Mouse (Mus musculus) erythroblast, adult 5-6 weeks (primary cell): ENCODE data around the gene Ssr2. TPM values are rescaled to one million over a fixed set of nuclear protein-coding genes. Genes with fewer than 3 reads are reported as not detected.
"Not testable (repeated sequence)": the region's sequence is repeated elsewhere in the genome, so short reads cannot be mapped to it uniquely, and the experiment has no call there.

ENCODE experiments used
- ATAC-seq: replicated peaks from 2 replicates; pipeline ENCODE4 v1.8.0; 2016; ENCODE audit warnings: moderate number of reproducible peaks, mild to moderate bottlenecking, moderate TSS enrichment, inconsistent platforms; ENCODE audit not compliant: poor library complexity, low FRiP score, severe bottlenecking
- total RNA-seq, 2 experiments: library from RNA; stranded (forward) in 1 of 2; stranded (reverse) in 1 of 2; fragments of 150-400 nt in 1 of 2; fragments of 200-764, 138-1000 nt in 1 of 2; gene quantifications; 2 replicates each; pipeline versions ENCODE4 v1.2.3 to v1.2.4; 2015 to 2017; ENCODE audit warnings: low replicate concordance in 2 of 2

Ssr2 gene
- total RNA-seq, 2 experiments from 2014 or later: 35.9 to 91.8 TPM

DNA sequence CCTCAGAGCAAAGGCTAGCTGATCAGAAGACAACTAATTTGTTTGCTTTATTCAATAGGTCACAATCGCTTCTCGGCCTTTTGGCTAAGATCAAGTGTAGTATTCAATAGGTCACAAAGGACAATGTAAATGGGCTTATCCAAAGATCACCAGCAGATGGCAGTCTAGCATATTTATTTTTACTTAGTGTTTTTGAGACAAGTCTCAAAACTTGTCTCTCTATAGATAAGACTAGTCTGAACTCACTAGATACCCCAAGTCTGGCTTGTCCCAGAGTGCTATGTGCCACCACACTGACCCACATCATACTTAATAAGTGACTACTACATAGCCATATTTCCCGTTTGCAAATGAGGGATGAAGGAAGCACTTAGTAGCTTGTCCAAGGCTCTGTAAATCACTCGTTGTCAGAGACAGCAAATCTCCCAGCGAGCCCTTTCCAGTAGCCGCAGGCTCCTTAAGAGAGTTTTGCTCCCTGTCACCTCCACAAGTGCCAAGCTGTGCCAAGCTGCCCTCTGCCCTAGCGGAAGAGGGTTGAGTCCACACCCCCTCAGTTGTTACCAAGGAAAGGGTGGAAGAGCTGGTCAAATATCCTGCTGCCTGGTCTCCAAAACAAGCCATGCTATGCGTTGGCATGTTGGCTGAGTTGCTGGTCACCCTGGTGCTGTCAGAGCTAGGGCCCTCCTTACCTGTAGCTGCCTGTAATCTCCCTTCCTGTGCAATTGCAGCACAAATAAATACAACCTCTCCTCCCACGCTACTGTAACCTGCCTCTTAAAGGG lies 16.5 kb downstream of the Ssr2 start:
- ATAC-seq: peak; percentile 77

DNA sequence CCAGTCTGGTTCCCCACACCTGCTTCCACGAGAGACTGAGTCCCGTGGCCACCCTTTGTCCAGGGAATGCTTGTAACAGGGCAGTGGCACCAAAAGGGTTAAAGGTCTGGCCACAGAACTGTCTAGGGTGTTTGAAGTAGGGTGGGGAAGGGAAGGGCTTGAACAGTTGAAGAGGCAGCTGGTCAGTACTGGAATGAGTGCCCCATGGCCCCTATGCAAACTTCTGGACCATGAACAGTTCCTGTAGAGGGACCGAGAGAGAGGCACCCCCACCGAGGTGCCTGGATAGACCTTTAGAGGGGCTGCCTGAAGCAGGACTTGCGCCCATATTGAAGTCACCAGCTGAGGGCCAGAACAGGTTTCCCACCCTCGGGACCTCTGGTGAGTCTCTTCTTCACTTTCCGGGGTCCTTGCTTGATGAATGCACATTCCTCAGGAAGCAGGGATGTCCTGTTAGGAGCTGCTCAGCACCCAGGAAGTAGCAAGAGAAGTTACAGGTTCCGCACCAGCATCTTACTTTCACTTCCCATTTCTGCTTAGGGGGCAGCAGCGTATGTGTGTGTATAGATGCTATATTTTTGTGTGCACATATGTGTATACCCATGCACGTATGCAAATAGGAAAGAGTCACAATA lies 17.4 kb downstream of the Ssr2 start:
- no peak for ATAC-seq

DNA sequence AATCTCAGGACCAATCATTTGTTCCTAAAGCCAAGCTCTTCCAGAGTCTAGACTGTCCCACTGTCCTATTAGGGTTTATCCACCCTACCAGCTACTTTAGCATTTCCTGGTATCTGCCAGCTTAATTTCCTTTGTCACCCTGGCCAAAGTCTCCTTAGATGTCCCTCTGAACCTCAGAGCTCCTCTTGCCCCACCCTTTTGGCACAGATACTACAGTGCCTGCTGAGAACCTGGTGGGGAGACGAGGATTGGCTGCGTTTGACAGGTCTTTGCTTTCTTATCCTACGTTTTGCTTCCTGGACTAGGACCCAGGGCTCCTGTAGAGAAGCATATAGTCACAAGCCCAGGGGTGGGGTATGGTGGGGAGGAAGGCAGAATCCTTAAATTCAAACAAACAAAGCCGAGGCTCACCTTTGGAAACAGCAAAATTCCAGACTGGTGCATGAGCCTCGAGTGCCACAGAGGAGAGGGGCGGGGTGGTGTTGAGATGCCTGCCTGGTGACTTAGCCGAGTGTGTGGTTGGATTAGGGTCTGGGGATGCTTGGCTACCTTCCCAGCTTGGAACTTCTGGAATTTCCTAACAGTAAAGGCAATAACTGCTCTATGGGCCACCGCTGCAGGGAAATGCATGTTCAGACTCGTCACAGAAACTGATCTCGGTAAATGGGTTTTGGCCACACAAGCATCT lies 18.4 kb downstream of the Ssr2 start:
- no peak for ATAC-seq

DNA sequence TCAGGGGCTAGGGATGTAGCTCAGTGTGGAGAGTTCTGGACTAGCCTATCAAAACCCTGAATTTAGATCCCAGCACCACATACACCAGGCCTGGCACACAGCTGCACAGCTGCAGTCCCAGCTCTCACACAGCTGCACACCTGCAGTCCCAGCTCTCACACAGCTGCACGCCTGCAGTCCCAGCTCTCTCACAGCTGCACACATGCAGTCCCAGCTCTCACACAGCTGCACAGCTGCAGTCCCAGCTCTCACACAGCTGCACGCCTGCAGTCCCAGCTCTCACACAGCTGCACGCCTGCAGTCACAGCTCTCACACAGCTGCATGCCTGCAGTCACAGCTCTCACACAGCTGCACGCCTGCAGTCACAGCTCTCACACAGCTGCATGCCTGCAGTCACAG lies 20.9 kb downstream of the Ssr2 start:
- not testable (repeated sequence) for ATAC-seq

DNA sequence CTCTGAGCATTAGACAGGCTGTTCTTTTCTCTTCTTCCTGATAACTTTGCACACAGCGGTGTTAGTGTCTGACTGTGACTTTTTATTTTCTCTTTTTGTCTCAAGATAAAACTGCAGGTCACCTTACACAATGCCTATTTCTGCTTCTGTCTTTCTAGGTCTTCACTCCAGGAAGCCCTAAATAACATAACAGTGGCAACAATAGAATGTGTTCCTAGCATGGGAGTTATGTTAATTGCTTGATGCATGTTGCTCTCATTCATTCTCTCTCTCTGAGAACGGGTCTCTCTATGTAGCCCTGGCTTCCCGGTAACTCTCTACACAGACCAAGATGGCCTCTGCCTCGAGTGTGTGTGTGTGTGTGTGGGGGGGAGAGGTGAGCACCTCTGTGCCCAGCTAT lies 26.8 kb downstream of the Ssr2 start:
- no peak for ATAC-seq

DNA sequence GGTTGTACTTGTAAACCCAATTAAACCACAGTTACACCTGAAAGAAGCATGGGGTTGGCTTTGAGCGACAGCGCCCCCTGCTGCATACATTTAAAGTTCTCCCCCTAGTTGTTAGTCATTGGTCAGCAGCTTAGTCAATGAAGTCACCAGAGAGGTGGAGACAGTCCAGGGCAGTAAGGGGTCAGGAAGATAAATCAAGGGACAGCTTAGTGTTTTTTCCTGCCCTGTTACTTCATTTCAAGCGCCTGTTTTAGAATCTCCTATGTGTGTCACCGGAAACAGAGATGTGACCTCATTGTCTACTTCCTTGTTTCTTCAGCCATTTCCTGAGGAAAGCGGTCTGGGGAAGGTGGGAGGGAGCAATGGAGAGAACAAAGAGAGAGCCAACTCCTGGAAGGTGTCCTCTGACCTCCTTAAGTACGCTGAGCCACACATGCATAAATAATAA lies 28.1 kb downstream of the Ssr2 start:
- peak; percentile 63; the same call in 1 of the 2 replicates for ATAC-seq

DNA sequence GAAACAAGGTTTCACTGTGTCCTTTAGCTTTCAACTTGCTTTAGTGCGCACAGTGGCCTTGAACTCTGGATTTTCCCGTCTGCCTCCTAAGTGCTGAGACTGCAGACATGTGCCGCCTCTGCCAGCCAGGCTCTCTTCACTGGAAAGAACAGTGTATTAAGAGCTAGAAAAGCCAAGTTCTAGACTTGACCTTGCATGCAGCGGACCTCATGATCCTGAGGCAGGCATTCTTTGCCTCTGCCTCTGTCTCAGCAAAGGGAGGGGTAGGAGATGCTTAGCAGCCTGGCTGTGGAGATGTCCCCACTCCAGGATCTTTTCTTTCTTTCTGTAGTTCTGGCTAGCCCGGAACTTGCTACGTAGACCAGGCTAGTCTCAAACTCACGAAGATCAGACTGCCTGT lies 29.2 kb downstream of the Ssr2 start:
- ATAC-seq: no peak

DNA sequence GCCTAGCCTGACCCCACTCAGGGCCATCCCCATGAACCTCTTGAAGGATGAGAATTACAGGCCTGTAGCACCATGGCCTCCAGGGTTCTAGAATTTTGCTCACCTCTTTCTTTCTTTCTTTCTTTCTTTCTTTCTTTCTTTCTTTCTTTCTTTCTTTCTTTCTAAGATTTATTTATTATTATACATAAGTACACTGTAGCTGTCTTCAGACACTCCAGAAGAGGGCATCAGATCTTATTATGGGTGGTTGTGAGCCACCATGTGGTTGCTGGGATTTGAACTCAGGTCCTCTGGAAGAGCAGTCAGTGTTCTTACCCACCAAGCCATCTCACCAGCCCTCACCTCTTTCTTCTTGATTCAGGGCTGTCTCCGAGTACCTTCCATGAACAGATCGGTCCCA lies 30.0 kb downstream of the Ssr2 start, which contains the start of gene Arhgef2:
TSS of gene Arhgef2 (plus strand) at position 301 of the 400 bp plus-strand sequence.
- not testable (repeated sequence) for ATAC-seq

DNA sequence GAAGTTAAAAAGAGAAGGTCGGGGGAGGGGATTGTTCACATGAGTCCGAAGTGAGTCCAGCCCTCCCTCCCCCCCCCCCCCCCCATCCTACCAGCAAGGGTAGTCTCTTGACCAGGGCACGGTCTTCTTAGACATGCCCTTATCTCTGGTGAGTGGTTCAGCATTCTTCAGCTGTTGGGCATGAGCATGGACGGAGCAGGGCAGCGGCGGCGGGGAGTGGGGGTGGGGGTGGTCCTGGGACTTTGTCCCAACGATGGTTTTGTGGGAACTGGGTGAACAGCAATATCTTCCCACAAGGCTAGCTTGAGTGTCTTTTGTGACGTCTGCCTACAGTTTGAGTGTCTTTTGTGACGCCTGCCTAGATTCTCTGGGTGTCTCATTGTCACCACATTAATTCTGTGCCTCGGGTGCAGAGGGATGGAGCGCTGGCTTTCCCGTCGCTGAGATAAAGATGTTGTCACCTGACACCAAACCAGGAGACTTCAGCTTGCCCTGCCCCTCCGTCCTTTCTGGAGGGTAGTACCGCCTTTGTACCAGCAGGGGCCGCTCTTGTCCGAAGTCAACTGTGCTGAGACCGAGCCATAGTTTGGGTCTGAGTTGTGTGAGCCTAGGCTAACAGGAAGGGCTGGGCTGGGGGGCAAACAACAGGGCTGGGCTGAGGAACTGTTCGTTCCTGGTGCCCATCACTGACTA lies 31.5 kb downstream of the Ssr2 start:
- peak; percentile 91 for ATAC-seq

DNA sequence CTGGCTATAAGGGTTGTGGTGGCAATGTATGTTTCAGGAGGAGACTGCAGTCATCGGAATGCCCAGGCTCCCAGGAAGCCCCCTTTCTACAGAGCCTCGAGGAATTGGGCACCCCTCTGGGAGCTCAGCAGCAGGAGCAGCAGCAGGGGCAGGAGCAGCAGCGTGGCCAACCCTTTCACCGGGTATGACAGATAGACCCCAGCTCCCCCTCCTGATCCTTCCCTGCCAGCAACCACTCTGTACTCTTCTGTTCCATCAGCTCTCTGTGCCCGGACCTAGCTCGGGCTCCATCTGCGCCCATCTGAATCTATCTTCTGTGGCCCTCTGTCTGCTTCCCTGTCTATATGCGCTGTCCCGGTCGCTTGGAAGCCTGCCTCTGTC lies 32.1 kb downstream of the Ssr2 start:
- peak; percentile 31 for ATAC-seq

DNA sequence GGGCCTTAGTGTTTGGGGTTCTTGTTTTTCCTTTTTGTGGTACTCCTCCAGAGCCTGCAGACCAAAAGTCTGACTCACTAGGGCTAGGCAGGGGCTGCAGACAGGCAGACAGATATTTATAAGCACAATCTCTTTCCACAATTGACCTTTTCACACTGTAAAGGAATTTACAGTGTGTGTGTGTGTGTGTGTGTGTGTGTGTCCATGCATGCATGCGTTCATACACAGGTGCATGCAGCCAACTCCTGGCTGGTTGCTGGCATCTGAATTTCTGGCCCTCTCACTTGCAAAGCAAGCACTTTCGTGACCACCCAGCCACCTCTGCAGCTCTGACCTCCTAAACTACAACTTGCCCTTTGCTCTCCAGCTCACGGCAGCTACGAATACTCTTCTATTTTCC lies 33.4 kb downstream of the Ssr2 start:
- no peak for ATAC-seq

DNA sequence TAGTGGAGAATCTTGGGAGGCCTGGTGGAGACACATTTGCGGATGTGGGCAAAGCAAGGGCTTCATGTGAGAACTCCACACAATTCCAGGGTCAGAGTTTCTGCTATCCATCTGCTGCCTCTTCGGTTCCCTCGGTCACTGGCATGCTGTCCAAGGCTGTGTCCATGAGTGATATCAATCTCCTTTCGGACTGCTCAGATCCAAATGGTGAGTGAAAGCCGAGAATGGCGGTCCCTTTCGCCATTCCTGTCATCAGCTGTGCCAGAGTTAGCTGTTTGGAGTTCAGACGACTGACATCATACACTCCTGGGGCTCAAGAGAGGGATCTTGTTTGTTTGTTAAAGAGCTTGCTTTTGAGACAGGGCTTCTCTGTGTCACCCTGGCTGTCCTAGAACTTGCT lies 38.7 kb downstream of the Ssr2 start:
- ATAC-seq: no peak

DNA sequence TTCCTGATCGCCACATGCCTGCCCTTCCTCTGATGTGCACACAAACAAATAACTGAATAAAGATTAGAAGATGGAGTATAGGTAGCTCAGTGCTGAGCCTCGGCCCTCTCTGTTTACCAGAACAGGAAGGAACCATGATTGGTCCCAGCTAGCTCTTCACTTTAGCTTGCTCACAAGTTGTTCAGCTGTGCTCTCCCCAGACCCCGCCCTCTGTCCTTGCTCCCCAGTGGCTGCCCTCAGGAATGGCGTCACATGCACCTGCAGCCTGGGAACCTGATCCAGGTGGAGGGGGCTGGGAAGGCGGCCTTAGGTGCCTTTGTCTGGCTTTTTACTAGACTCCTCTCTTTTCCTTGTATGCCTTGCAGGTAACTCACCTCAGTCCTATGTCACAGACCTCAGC lies 39.4 kb downstream of the Ssr2 start:
- ATAC-seq: no peak

DNA sequence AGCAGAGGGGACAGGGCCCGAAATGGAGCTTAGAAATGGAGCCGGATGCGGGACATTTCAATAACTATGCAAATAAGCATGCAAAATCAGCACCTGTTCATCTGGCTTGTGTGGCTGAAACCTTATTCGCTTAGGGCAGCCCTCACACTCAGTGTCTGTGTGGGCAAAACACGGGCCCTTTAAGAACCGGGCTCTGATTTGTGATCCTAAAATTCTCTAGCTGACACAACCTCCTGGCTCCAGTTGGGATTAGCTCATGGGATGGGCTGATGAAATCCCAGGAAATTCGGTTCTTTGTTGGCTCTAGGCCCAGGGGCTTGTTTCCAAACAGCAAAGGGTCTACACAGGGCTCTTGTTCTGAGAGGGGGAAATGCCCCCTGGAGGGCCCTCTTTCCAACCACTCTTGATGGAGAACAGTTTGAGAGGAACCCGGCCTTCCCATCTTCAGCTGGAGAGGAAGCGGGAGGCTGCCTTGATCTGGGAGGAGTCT lies 40.3 kb downstream of the Ssr2 start:
- no peak for ATAC-seq

DNA sequence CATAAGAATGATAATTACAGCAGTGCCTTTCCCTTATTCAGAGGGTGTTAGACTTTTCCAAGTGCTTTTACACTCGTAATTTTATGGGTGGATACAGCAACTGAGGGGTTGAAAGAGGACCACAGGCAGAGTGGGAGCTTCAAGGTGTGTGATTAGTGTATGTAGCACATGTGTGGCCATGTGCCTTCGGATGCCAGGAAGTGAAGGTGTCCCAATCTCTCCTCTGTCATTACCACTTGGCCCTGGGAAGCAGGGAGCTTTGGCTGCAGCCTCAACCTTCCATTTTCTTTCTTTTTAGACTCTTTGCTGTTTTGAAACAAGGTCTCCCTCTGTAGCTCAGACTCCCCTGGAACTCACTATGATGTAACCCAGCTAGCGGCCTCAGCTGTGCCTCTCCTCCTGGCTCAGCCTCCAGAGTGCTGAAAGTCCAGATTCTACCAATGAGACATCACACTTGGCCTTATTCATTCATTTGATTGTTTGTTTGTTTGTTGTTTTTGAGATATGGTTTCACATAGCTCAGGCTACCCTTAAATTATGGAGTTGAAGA lies 41.4 kb downstream of the Ssr2 start:
- ATAC-seq: no peak

DNA sequence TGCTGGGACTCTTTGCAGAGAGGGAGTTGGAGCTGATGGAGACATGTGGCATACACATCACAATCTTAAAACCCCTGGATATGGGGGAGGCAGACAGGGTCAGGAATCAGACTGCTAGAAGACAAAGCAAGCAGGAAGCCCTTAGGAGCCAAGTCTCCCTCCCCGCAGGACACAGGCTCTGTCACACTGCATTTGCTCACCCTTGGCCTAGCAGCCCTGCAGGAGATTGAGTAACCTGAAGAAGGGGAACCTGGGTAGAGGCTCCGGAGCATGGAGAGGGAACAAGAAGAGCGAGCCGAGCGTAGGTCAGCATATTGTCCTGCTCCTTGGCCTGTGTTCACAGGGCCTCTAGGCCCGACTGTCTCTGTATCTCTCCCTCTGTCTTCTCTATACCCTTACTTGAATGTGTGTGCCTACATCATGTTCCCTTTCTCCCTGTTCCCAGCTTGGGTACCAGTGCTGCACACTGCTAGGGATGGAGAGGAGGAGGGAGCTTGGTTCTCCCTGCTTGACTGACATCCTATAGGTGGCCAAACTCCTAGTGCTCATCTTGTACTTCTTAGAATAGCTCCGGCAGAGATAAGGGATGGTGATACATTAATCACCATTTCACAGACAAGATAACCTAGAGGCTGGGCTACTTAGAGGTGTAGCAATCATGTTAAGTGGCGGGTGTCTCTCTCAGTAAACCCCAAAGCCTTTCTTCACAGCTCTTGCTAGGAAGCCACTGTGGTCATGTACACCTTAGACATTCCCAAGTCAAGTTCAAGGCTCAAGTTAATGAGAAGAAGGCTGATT lies 42.6 kb downstream of the Ssr2 start:
- no peak for ATAC-seq

DNA sequence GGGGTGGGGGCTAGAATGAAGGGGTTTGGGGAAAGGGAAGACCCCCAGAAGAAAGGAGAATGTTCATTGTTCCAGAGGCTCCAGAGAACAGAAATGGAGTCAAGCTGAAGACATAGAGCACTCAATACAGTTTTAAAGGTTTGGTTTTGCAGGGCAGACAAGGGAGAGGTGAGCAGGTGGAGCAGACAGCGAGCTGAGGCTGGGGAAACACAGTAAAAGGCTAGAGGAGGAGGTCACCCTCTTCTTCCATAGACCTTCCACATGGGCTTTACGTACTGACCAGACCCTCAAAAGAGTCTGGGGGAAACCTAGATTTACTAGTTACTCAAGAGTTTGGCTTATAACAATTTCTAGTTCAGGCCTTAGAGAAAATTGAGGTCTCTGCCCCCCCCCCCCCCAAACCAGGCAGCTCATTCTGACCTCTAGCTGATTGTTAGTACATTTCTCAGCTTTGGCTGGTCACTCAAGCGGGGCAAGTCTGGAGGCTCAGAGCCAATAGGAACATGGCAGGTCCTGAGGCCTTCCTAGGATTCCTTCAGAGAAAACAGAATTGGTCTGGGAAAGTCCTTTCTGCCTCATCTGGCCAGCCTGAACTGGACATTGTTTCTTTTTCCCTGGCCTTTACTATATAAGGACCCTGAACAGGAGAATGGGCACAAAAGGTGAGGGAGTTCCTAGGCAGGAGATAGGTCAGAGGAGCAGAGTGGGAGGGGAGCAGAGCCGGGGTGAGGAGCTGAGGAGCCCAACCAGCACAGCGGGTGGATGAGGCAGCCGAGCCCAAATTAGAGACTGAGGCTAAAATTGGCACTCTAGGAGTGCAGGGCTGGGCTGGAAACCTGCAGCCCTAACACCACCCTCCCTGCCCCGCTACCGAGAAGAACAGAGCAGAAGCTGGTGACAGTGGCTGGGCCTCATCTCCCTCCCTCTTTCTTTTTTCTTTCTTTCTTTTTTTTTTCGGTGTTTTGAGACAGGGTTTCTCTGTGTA lies 43.7 kb downstream of the Ssr2 start:
- ATAC-seq: no peak
